Mouse (Mus musculus): ENCODE results near the gene Ninj2. TPM values are rescaled to one million over a fixed set of nuclear protein-coding genes. Genes with fewer than 3 reads are reported as not detected.
"Not testable (repeated sequence)": the region's sequence is repeated elsewhere in the genome, so short reads cannot be mapped to it uniquely, and the experiment has no call there.

The Ninj2 gene
- polyA plus RNA-seq, 1 experiment from 2014 or later = 0.62 TPM

GRCm38 (mm10) chr6:120079547-120079946 is 13.6 kb upstream of the Ninj2 start:
- no peak overlapping the region for H3K9ac ChIP-seq
- no peak overlapping the region for H3K4me3 ChIP-seq
- H3K4me2 ChIP-seq = no peak overlapping the region
- no peaks in the 10 kb centered on the region for H3K4me1 ChIP-seq
- no peaks in the 10 kb centered on the region for H3K27me3 ChIP-seq
- H3K9me3 ChIP-seq = no peaks in the 10 kb centered on the region
- no peak overlapping the region for H3K27ac ChIP-seq
- no peaks in the 10 kb centered on the region for H3K36me3 ChIP-seq
- ATAC-seq (ENCODE audit: borderline replicate concordance, extremely low read depth, low FRiP score, low TSS enrichment) = no peak
- WGBS = 77% methylated on average over 10 of the region's 10 CpGs

DNA sequence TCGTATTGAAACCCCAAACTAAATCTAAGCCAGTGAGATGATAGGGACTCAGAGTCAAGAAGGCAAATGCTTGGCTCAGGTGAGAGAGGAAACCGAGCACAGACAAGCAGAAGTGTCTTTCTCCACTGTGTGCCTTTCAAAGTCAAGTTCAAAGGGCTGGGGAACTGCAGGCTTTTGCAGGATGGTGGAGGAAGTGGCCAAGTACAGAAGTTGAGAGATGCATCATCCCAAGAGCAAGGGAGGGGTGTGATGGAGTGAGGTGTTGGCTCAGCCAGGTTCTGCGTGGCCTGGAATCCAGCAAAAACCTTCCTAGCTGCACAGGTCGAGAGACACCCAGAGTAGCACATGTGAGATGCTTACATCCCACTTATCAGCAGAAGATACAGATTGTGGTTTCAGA is 11.6 kb upstream of the Ninj2 start:
- 67% methylated on average over 4 of the region's 4 CpGs for WGBS
- H3K4me3 ChIP-seq = no peak overlapping the region
- no peak overlapping the region for H3K4me2 ChIP-seq

DNA sequence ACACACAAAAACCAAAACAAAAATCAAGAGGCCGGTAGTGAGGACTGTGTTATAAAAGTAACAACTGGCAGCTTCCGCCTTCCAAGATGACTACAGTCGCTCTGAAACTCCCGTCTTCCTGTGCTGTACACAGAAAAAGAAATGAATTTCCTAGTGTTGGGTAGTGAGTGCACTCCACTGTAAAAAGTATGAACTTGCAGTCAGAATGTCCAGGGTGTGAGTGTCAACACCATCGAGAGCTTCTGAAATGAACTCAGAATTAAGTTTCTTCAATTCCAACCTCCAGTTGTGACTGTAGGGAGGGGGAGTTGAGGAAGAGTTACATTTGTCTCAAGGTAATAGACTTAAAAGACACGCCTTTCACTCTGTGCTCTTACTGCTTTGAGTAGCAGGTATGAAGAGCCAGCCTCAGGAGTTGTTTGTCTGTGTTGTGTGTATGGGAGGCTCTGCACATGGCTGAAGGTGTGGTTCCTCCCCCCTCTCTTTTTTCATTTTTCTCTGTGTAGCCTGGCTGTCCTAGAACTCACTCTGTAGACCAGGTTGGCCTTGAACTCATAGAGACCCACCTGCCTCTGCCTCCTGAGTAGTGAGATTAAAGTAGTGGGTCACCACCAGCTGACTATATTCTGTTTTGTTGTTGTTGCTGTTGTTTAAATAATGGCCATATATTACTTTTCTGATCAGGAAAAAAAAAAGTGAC is 10.7 kb upstream of the Ninj2 start:
- Histone ChIP-seq H3K27ac (no peak overlapping the region), H3K9ac (no peak overlapping the region), H3K4me2 (no peak overlapping the region), H3K4me3 (no peak overlapping the region), H3K27me3 (no peaks in the 10 kb centered on the region), H3K9me3 (no peaks in the 10 kb centered on the region), H3K4me1 (no peaks in the 10 kb centered on the region), H3K36me3 (no peaks in the 10 kb centered on the region)
- no peak for ATAC-seq (ENCODE audit: borderline replicate concordance, extremely low read depth, low FRiP score, low TSS enrichment)
- 86% methylated on average over 6 of the region's 6 CpGs for WGBS

More for the DNA sequence above, 11.6 kb upstream of the Ninj2 start:
- Histone ChIP-seq H3K9ac (no peak overlapping the region), H3K27ac (no peak overlapping the region), H3K36me3 (no peaks in the 10 kb centered on the region), H3K4me1 (no peaks in the 10 kb centered on the region), H3K27me3 (no peaks in the 10 kb centered on the region), H3K9me3 (no peaks in the 10 kb centered on the region)
- no peak for ATAC-seq (ENCODE audit: borderline replicate concordance, extremely low read depth, low FRiP score, low TSS enrichment)

DNA sequence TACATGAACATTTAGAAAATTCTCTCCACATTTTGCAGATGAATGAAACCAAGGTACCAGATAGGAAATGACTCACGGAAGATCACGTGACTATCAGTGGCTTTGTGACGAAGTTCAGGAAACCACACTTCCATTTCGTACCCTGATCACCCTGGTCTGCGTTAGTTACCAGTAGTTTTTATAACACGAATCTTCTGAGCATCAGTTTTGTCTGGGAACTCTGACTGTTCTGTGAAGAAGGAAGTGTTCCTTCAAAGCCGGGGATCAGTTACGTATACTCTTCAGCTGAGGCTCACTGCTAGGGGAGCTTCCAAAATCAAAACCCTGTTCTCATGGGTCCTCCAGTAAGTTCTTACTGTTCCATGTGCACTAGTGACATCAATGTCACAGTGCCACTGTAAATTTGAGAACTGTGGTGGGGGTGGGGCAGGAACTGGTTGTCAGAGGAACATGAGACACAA is 10.2 kb upstream of the Ninj2 start:
- 77% methylated on average over 8 of the region's 8 CpGs for WGBS
- Histone ChIP-seq H3K27me3 (no peaks in the 10 kb centered on the region), H3K4me3 (no peak overlapping the region), H3K4me2 (no peak overlapping the region), H3K36me3 (no peaks in the 10 kb centered on the region), H3K9me3 (no peaks in the 10 kb centered on the region), H3K4me1 (no peaks in the 10 kb centered on the region), H3K27ac (no peak overlapping the region), H3K9ac (no peak overlapping the region)
- no peak for ATAC-seq (ENCODE audit: borderline replicate concordance, extremely low read depth, low FRiP score, low TSS enrichment)

- no peaks in the 10 kb centered on the region for H3K9me3 ChIP-seq
- WGBS = 62% methylated on average over 6 of the region's 6 CpGs
- H3K4me2 ChIP-seq = no peak overlapping the region
- no peak overlapping the region for H3K4me3 ChIP-seq
- no peak overlapping the region for H3K27ac ChIP-seq
- no peak for ATAC-seq (ENCODE audit: borderline replicate concordance, extremely low read depth, low FRiP score, low TSS enrichment)
- H3K36me3 ChIP-seq = no peaks in the 10 kb centered on the region
- H3K9ac ChIP-seq = no peak overlapping the region
- H3K27me3 ChIP-seq = no peaks in the 10 kb centered on the region
- no peaks in the 10 kb centered on the region for H3K4me1 ChIP-seq
Observed at GRCm38 (mm10) chr6:120083442-120083841, 9.7 kb upstream of the Ninj2 start.

- no peaks in the 10 kb centered on the region for H3K36me3 ChIP-seq
- H3K27me3 ChIP-seq = no peaks in the 10 kb centered on the region
- no peak for ATAC-seq (ENCODE audit: borderline replicate concordance, extremely low read depth, low FRiP score, low TSS enrichment)
- H3K4me3 ChIP-seq = no peak overlapping the region
- H3K4me1 ChIP-seq = no peaks in the 10 kb centered on the region
- H3K9me3 ChIP-seq = no peaks in the 10 kb centered on the region
- 91% methylated on average over 2 of the region's 2 CpGs for WGBS
- no peak overlapping the region for H3K9ac ChIP-seq
- no peak overlapping the region for H3K27ac ChIP-seq
- no peak overlapping the region for H3K4me2 ChIP-seq
Observed at GRCm38 (mm10) chr6:120084983-120085382, 8.2 kb upstream of the Ninj2 start.

- no peak for ATAC-seq (ENCODE audit: borderline replicate concordance, extremely low read depth, low FRiP score, low TSS enrichment)
- 73% methylated on average over 3 of the region's 3 CpGs for WGBS
- Histone ChIP-seq H3K9me3 (no peaks in the 10 kb centered on the region), H3K36me3 (no peaks in the 10 kb centered on the region), H3K27ac (no peak overlapping the region), H3K27me3 (no peaks in the 10 kb centered on the region), H3K4me3 (no peak overlapping the region), H3K9ac (no peak overlapping the region), H3K4me2 (no peak overlapping the region), H3K4me1 (no peaks in the 10 kb centered on the region)
Observed at GRCm38 (mm10) chr6:120085832-120086231, 7.3 kb upstream of the Ninj2 start.

GRCm38 (mm10) chr6:120087041-120087440 is 6.1 kb upstream of the Ninj2 start:
- not testable (repeated sequence) for H3K9me3 ChIP-seq; H3K9ac ChIP-seq; H3K4me3 ChIP-seq; ATAC-seq (ENCODE audit: borderline replicate concordance, extremely low read depth, low FRiP score, low TSS enrichment); H3K4me1 ChIP-seq; H3K27ac ChIP-seq; H3K36me3 ChIP-seq; H3K27me3 ChIP-seq; H3K4me2 ChIP-seq
- 87% methylated on average over 7 of the region's 8 CpGs for WGBS

DNA sequence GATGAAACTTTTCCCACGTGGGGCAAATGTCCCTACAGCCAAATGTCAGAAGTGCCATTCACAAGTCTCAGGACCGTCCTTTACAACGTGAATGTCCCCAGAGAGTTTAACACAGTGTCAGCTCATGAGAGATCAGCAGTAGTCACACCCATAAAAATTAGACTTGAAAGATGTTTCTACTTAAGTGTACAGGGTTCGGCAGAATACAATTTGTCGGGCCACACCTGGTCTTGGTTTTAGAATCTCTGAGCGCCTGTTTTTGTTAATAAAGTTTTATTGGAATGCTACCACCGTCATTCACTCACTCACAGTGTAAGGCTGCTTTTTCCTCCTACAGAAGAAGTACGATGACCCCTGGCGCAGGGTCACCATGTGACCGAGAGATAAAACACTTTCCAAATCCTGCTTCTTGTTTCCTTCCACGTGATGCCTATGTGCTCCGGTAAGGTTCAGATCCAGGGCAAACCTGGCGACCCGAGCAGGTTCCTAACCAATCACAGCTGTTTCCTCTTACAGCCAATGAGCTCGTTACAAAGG is 2.4 kb upstream of the Ninj2 start:
- H3K27ac ChIP-seq = no peak overlapping the region
- ATAC-seq (ENCODE audit: borderline replicate concordance, extremely low read depth, low FRiP score, low TSS enrichment) = no peak
- H3K4me2 ChIP-seq = no peak overlapping the region
- no peaks in the 10 kb centered on the region for H3K9me3 ChIP-seq
- H3K4me1 ChIP-seq = no peaks in the 10 kb centered on the region
- 45% methylated on average over 15 of the region's 15 CpGs for WGBS
- H3K4me3 ChIP-seq = no peak overlapping the region
- no peak overlapping the region for H3K9ac ChIP-seq
- no peaks in the 10 kb centered on the region for H3K27me3 ChIP-seq
- no peaks in the 10 kb centered on the region for H3K36me3 ChIP-seq

GRCm38 (mm10) chr6:120091956-120092355 is 1.2 kb upstream of the Ninj2 start:
- H3K9ac ChIP-seq = no peak overlapping the region
- ATAC-seq (ENCODE audit: borderline replicate concordance, extremely low read depth, low FRiP score, low TSS enrichment) = no peak
- WGBS = 81% methylated on average over 4 of the region's 4 CpGs

GRCm38 (mm10) chr6:120094091-120094776 is 1.1 kb downstream of the Ninj2 start:
- Histone ChIP-seq H3K27me3 (no peaks in the 10 kb centered on the region), H3K4me3 (no peak overlapping the region), H3K27ac (no peak overlapping the region), H3K9ac (no peak overlapping the region), H3K36me3 (no peaks in the 10 kb centered on the region), H3K4me2 (no peak overlapping the region), H3K9me3 (no peaks in the 10 kb centered on the region), H3K4me1 (no peaks in the 10 kb centered on the region)
- 79% methylated on average over 9 of the region's 9 CpGs for WGBS
- no peak for ATAC-seq (ENCODE audit: borderline replicate concordance, extremely low read depth, low FRiP score, low TSS enrichment)

More at GRCm38 (mm10) chr6:120091956-120092355, 1.2 kb upstream of the Ninj2 start:
- Histone ChIP-seq H3K4me2 (no peak overlapping the region), H3K27me3 (no peaks in the 10 kb centered on the region), H3K4me3 (no peak overlapping the region), H3K9me3 (no peaks in the 10 kb centered on the region), H3K27ac (no peak overlapping the region), H3K36me3 (no peaks in the 10 kb centered on the region), H3K4me1 (no peaks in the 10 kb centered on the region)

DNA sequence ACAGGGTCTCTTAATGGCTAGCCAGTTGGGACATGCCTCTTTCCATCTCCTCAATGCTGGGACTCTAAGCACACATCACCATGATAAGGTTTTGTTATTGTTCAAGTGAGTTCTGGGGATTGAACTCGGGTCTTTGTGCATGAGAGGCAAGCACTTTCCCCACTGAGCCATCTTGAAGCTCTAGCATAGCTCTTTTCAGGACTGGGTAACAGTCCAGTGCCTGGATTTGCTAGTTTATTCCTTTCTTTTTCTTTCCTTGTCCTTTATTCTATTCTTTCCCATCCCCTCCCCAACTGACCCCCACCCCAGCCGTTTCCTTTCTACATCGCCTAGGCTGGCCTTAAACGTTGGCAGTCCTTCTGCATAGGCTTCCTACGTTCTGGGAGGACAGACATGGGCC is 1.9 kb downstream of the Ninj2 start:
- H3K4me2 ChIP-seq = no peak overlapping the region
- no peaks in the 10 kb centered on the region for H3K27me3 ChIP-seq
- H3K4me1 ChIP-seq = no peaks in the 10 kb centered on the region
- no peak for ATAC-seq (ENCODE audit: borderline replicate concordance, extremely low read depth, low FRiP score, low TSS enrichment)
- no peak overlapping the region for H3K9ac ChIP-seq
- no peaks in the 10 kb centered on the region for H3K9me3 ChIP-seq
- 56% methylated on average over 5 of the region's 5 CpGs for WGBS
- H3K36me3 ChIP-seq = no peaks in the 10 kb centered on the region
- H3K4me3 ChIP-seq = no peak overlapping the region
- no peak overlapping the region for H3K27ac ChIP-seq

All from lung, embryonic 15.5 days (tissue).